8 mouse cellular contexts compared by ENCODE assay signal in the genomic region with DNA sequence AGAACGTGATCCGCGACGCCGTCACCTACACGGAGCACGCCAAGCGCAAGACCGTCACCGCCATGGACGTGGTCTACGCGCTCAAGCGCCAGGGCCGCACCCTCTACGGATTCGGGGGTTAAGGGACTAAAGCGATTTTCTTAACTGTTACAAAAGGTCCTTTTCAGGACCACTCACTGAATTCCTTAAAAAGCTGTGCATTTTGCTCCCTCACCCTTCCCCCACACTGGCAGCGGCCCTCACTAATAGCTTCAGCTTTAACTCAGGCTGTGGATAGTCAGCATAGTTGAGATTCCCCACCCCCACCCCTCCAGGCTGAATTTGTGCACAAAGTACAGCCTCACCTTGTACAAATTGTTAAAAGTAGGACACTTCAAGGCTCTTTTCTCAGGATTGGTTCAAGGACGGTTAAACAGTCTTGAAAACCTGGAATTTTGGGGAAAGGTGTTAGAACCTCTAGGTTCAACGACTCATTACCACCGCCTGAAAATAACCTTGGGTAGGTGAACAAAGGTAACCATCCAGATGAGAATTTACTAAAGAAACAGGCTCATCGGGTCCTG. TPM values are rescaled to one million over a fixed set of nuclear protein-coding genes. Genes with fewer than 3 reads are reported as not detected.
DNase-seq lines count a peak whose midpoint lies in the region; ATAC-seq and TF ChIP-seq lines count a peak whose summit lies in the region.

No protein-coding gene starts in this region.

- H3K4me3 ChIP-seq in heart, embryonic 12.5 days = peak overlapping the region; percentile 51
- peak overlapping the region; percentile 41 for H3K4me3 ChIP-seq in embryonic facial prominence, embryonic 15.5 days (replicated peaks)
- H3K4me3 ChIP-seq in limb, embryonic 14.5 days (replicated peaks; ENCODE audit: low read length) = peak overlapping the region; percentile 40
- H3K4me3 ChIP-seq in neural tube, embryonic 14.5 days (ENCODE audit: low read depth, low read length) = peak overlapping the region; percentile 25

- 0 out of 2 replicates have a peak, but pooled peaks have one; percentile 2 for TF ChIP-seq POLR2A in limb, embryonic 14.5 days (IDR thresholded peaks at IDR 0.05; ENCODE audit: borderline replicate concordance, extremely low read depth, insufficient read depth, insufficient read length)

- H3K4me1 ChIP-seq in heart, embryonic 12.5 days (replicated peaks) = peaks cover 12% of the 10 kb centered on the region
- peaks cover 23% of the 10 kb centered on the region; the same call in 1 of the 2 replicates for H3K4me1 ChIP-seq in embryonic facial prominence, embryonic 15.5 days
- peaks cover 16% of the 10 kb centered on the region for H3K4me1 ChIP-seq in limb, embryonic 14.5 days (ENCODE audit: control insufficient read depth, insufficient read depth, low read length)
- no peaks in the 10 kb centered on the region; the same call in none of the 2 replicates for H3K4me1 ChIP-seq in neural tube, embryonic 14.5 days (ENCODE audit: control insufficient read depth, insufficient read depth, low read length)

- H3K27me3 ChIP-seq in heart, embryonic 12.5 days (replicated peaks) = no peaks in the 10 kb centered on the region
- no peaks in the 10 kb centered on the region for H3K27me3 ChIP-seq in embryonic facial prominence, embryonic 15.5 days
- H3K27me3 ChIP-seq in limb, embryonic 14.5 days (ENCODE audit: control insufficient read depth, insufficient read depth, low read length) = no peaks in the 10 kb centered on the region
- no peaks in the 10 kb centered on the region for H3K27me3 ChIP-seq in neural tube, embryonic 14.5 days (ENCODE audit: control insufficient read depth, insufficient read depth, low read length)

- no peak for DNase-seq in heart, postnatal 36 days
- DNase-seq in CD4-positive helper T cell, adult 2 months (ENCODE audit: low read depth, low spot score) = peak; percentile 49
- peak; percentile 57 for DNase-seq in limb, embryonic 14.5 days (ENCODE audit: low spot score)
- no peak for DNase-seq in left cerebral cortex, postnatal 14 days (ENCODE audit: low spot score in 2 of 2)
- DNase-seq in urinary bladder, postnatal 25 days (ENCODE audit: low spot score) = no peak

- intact Hi-C loops in heart, postnatal 36 days (cut with DNase I) = no loop called here
- intact Hi-C loops in left cerebral cortex, postnatal 14 days (cut with DNase I) = no loop called here

- peak overlapping the region; percentile 77 for H3K4me2 ChIP-seq in heart, embryonic 12.5 days
- peak overlapping the region; percentile 60 for H3K4me2 ChIP-seq in embryonic facial prominence, embryonic 15.5 days (replicated peaks)
- H3K4me2 ChIP-seq in limb, embryonic 14.5 days (replicated peaks; ENCODE audit: low read depth, low read length, severe bottlenecking) = peak overlapping the region; percentile 82
- peak overlapping the region; percentile 51 for H3K4me2 ChIP-seq in neural tube, embryonic 14.5 days (ENCODE audit: low read depth, low read length)

- H3K9ac ChIP-seq in heart, embryonic 12.5 days = peak overlapping the region; percentile 81
- 0 out of 2 replicates have a peak overlapping the region, but pooled peaks have one; percentile 23 for H3K9ac ChIP-seq in embryonic facial prominence, embryonic 15.5 days
- peak overlapping the region; percentile 56 for H3K9ac ChIP-seq in limb, embryonic 14.5 days (ENCODE audit: low read depth, low read length, severe bottlenecking)
- no peak overlapping the region for H3K9ac ChIP-seq in neural tube, embryonic 14.5 days (replicated peaks; ENCODE audit: low read depth, low read length)

- peak overlapping the region; percentile 93 for H3K27ac ChIP-seq in heart, embryonic 12.5 days (ENCODE audit: poor library complexity, severe bottlenecking)
- peak overlapping the region; percentile 92 for H3K27ac ChIP-seq in embryonic facial prominence, embryonic 15.5 days (replicated peaks)
- peak overlapping the region; percentile 93 for H3K27ac ChIP-seq in limb, embryonic 14.5 days (replicated peaks; ENCODE audit: low read depth, low read length)
- peak overlapping the region; percentile 68; the same call in 1 of the 2 replicates for H3K27ac ChIP-seq in neural tube, embryonic 14.5 days (ENCODE audit: low read depth, low read length)

- H3K36me3 ChIP-seq in heart, embryonic 12.5 days = no peaks in the 10 kb centered on the region
- no peaks in the 10 kb centered on the region for H3K36me3 ChIP-seq in embryonic facial prominence, embryonic 15.5 days
- no peaks in the 10 kb centered on the region for H3K36me3 ChIP-seq in limb, embryonic 14.5 days (ENCODE audit: control insufficient read depth, insufficient read depth, low read length)
- no peaks in the 10 kb centered on the region for H3K36me3 ChIP-seq in neural tube, embryonic 14.5 days (ENCODE audit: control insufficient read depth, insufficient read depth, low read length)

- ATAC-seq in heart, embryonic 12.5 days (ENCODE audit: insufficient number of reproducible peaks, low FRiP score) = no peak; the same call in 1 of the 2 replicates
- no peak for ATAC-seq in embryonic facial prominence, embryonic 15.5 days (ENCODE audit: insufficient number of reproducible peaks, low FRiP score, low TSS enrichment, low read depth)
- peak; percentile 12 for ATAC-seq in limb, embryonic 14.5 days (ENCODE audit: low FRiP score, low read depth)
- 0 out of 2 replicates have a peak, but pooled peaks have one; percentile 6 for ATAC-seq in neural tube, embryonic 14.5 days (ENCODE audit: low read depth)

- 1% methylated on average over 19 of the region's 23 CpGs for WGBS in heart, embryonic 12.5 days
- 2% methylated on average over 16 of the region's 23 CpGs for WGBS in embryonic facial prominence, embryonic 15.5 days
- 2% methylated on average over 15 of the region's 23 CpGs for WGBS in limb, embryonic 14.5 days
- 4% methylated on average over 9 of the region's 23 CpGs for WGBS in neural tube, embryonic 14.5 days

- no peaks in the 10 kb centered on the region for H3K9me3 ChIP-seq in heart, embryonic 12.5 days (replicated peaks)
- H3K9me3 ChIP-seq in embryonic facial prominence, embryonic 15.5 days (replicated peaks) = no peaks in the 10 kb centered on the region
- no peaks in the 10 kb centered on the region for H3K9me3 ChIP-seq in limb, embryonic 14.5 days (ENCODE audit: control insufficient read depth, low read length)
- H3K9me3 ChIP-seq in neural tube, embryonic 14.5 days (ENCODE audit: control insufficient read depth, low read length) = no peaks in the 10 kb centered on the region

RNA-seq across cellular contexts. Expression of a gene that starts 0.5 kb away (rescaled TPM):
- polyA plus RNA-seq in heart, embryonic 12.5 days (2016; fragmentation: Nextera tagmentation; extraction: Ambion mirVana) = 2.1 and 2.3 TPM in 2 replicates
- total RNA-seq in heart, postnatal 36 days (2021) = 10 to 100 TPM; 13.8 to 18.3 TPM
- 2.6 and 3.0 TPM in 2 replicates for polyA plus RNA-seq in embryonic facial prominence, embryonic 15.5 days (2015; fragmentation: Nextera tagmentation; extraction: Ambion mirVana)
- 20.0 and 26.6 TPM in 2 replicates for polyA plus RNA-seq in limb, embryonic 14.5 days (2012; rRNA removed)
- polyA plus RNA-seq in limb, embryonic 14.5 days (2014; fragmentation: Nextera tagmentation; extraction: Ambion mirVana) = 4.4 and 6.6 TPM in 2 replicates
- polyA plus RNA-seq in neural tube, embryonic 14.5 days (2014; fragmentation: Nextera tagmentation; extraction: Ambion mirVana) = 1.8 TPM in 1 of 2 replicates, not detected in the other
- total RNA-seq in left cerebral cortex, postnatal 14 days (2021) = 10 to 100 TPM; 73.2 to 80.8 TPM

RNA-seq across cellular contexts. Expression of a gene that starts 3.7 kb away (rescaled TPM):
- polyA plus RNA-seq in heart, embryonic 12.5 days (2016; fragmentation: Nextera tagmentation; extraction: Ambion mirVana) = not detected in 2 replicates
- 10 to 100 TPM; 12.3 to 13.8 TPM for total RNA-seq in heart, postnatal 36 days (2021)
- 0.39 and 0.42 TPM in 2 replicates for polyA plus RNA-seq in embryonic facial prominence, embryonic 15.5 days (2015; fragmentation: Nextera tagmentation; extraction: Ambion mirVana)
- polyA plus RNA-seq in limb, embryonic 14.5 days (2012; rRNA removed) = 10.1 and 16.1 TPM in 2 replicates
- 0.84 and 0.90 TPM in 2 replicates for polyA plus RNA-seq in limb, embryonic 14.5 days (2014; fragmentation: Nextera tagmentation; extraction: Ambion mirVana)
- polyA plus RNA-seq in neural tube, embryonic 14.5 days (2014; fragmentation: Nextera tagmentation; extraction: Ambion mirVana) = not detected in 2 replicates
- 10 to 100 TPM; 68.8 to 69.0 TPM for total RNA-seq in left cerebral cortex, postnatal 14 days (2021)

RNA-seq across cellular contexts. Expression of a gene that starts 4.9 kb away (rescaled TPM):
- 1.7 and 3.5 TPM in 2 replicates for polyA plus RNA-seq in heart, embryonic 12.5 days (2016; fragmentation: Nextera tagmentation; extraction: Ambion mirVana)
- total RNA-seq in heart, postnatal 36 days (2021) = 10 to 100 TPM; 16.6 to 17.0 TPM
- 2.3 and 3.5 TPM in 2 replicates for polyA plus RNA-seq in embryonic facial prominence, embryonic 15.5 days (2015; fragmentation: Nextera tagmentation; extraction: Ambion mirVana)
- polyA plus RNA-seq in limb, embryonic 14.5 days (2012; rRNA removed) = 39.9 and 88.3 TPM in 2 replicates
- polyA plus RNA-seq in limb, embryonic 14.5 days (2014; fragmentation: Nextera tagmentation; extraction: Ambion mirVana) = 7.8 and 8.6 TPM in 2 replicates
- 0.75 and 1.2 TPM in 2 replicates for polyA plus RNA-seq in neural tube, embryonic 14.5 days (2014; fragmentation: Nextera tagmentation; extraction: Ambion mirVana)
- total RNA-seq in left cerebral cortex, postnatal 14 days (2021) = 10 to 100 TPM; 33.2 to 47.2 TPM

RNA-seq across cellular contexts. Expression of a gene that starts 5.2 kb away (rescaled TPM):
- polyA plus RNA-seq in heart, embryonic 12.5 days (2016; fragmentation: Nextera tagmentation; extraction: Ambion mirVana) = 3.4 and 3.5 TPM in 2 replicates
- total RNA-seq in heart, postnatal 36 days (2021) = 10 to 100 TPM; 20.4 to 22.0 TPM
- 8.4 and 9.7 TPM in 2 replicates for polyA plus RNA-seq in embryonic facial prominence, embryonic 15.5 days (2015; fragmentation: Nextera tagmentation; extraction: Ambion mirVana)
- polyA plus RNA-seq in limb, embryonic 14.5 days (2012; rRNA removed) = 52.4 and 65.5 TPM in 2 replicates
- polyA plus RNA-seq in limb, embryonic 14.5 days (2014; fragmentation: Nextera tagmentation; extraction: Ambion mirVana) = 6.5 and 12.4 TPM in 2 replicates
- 0.51 and 1.3 TPM in 2 replicates for polyA plus RNA-seq in neural tube, embryonic 14.5 days (2014; fragmentation: Nextera tagmentation; extraction: Ambion mirVana)
- 10 to 100 TPM; 16.5 to 23.8 TPM for total RNA-seq in left cerebral cortex, postnatal 14 days (2021)

RNA-seq across cellular contexts. Expression of a gene that starts 6.2 kb away (rescaled TPM):
- polyA plus RNA-seq in heart, embryonic 12.5 days (2016; fragmentation: Nextera tagmentation; extraction: Ambion mirVana) = 0.54 and 1.4 TPM in 2 replicates
- total RNA-seq in heart, postnatal 36 days (2021) = 1 to 10 TPM; 7.5 to 8.2 TPM
- 1.8 and 1.9 TPM in 2 replicates for polyA plus RNA-seq in embryonic facial prominence, embryonic 15.5 days (2015; fragmentation: Nextera tagmentation; extraction: Ambion mirVana)
- polyA plus RNA-seq in limb, embryonic 14.5 days (2012; rRNA removed) = 4.7 and 5.4 TPM in 2 replicates
- 3.6 and 4.8 TPM in 2 replicates for polyA plus RNA-seq in limb, embryonic 14.5 days (2014; fragmentation: Nextera tagmentation; extraction: Ambion mirVana)
- not detected in 2 replicates for polyA plus RNA-seq in neural tube, embryonic 14.5 days (2014; fragmentation: Nextera tagmentation; extraction: Ambion mirVana)
- total RNA-seq in left cerebral cortex, postnatal 14 days (2021) = 10 to 100 TPM; 20.4 to 29.2 TPM

Comparison
In these comparisons a context has a peak if more than half of its experiments do, and no peak if none do; other contexts are left out.
1. ATAC-seq: peak in limb, embryonic 14.5 days (single experiment) and neural tube, embryonic 14.5 days (single experiment); none in heart, embryonic 12.5 days (single experiment) and embryonic facial prominence, embryonic 15.5 days (single experiment).
2. DNase-seq: peak in CD4-positive helper T cell, adult 2 months (single experiment) and limb, embryonic 14.5 days (single experiment); none in heart, postnatal 36 days (0 of 2), left cerebral cortex, postnatal 14 days (0 of 2) and urinary bladder, postnatal 25 days (single experiment).
3. Peak in every context shown above with its lines, with median percentiles within 50 percentile points of each other: H3K27ac ChIP-seq, H3K4me2 ChIP-seq and H3K4me3 ChIP-seq.